Mouse (Mus musculus) thymus, adult 2 months (tissue): ENCODE measurements around the gene Asb16.

ENCODE experiments used
- CTCF ChIP-seq: fragments of 200-500 bp; IDR thresholded peaks from 2 replicates; pipeline ENCODE4 v1.5.1; 2012; ENCODE audit warnings: mild to moderate bottlenecking, control low read depth, low read length, moderate library complexity, borderline replicate concordance; ENCODE audit not compliant: control insufficient read depth, poor library complexity, insufficient read depth; ENCODE audit errors: extremely low read depth
- POLR2A ChIP-seq: fragments of 200-500 bp; IDR thresholded peaks from 2 replicates; pipeline ENCODE4 v1.6.1; 2012; ENCODE audit warnings: mild to moderate bottlenecking, low read length, control low read depth, moderate library complexity; ENCODE audit not compliant: control insufficient read depth, poor library complexity, insufficient read depth; ENCODE audit errors: extremely low read depth

DNA sequence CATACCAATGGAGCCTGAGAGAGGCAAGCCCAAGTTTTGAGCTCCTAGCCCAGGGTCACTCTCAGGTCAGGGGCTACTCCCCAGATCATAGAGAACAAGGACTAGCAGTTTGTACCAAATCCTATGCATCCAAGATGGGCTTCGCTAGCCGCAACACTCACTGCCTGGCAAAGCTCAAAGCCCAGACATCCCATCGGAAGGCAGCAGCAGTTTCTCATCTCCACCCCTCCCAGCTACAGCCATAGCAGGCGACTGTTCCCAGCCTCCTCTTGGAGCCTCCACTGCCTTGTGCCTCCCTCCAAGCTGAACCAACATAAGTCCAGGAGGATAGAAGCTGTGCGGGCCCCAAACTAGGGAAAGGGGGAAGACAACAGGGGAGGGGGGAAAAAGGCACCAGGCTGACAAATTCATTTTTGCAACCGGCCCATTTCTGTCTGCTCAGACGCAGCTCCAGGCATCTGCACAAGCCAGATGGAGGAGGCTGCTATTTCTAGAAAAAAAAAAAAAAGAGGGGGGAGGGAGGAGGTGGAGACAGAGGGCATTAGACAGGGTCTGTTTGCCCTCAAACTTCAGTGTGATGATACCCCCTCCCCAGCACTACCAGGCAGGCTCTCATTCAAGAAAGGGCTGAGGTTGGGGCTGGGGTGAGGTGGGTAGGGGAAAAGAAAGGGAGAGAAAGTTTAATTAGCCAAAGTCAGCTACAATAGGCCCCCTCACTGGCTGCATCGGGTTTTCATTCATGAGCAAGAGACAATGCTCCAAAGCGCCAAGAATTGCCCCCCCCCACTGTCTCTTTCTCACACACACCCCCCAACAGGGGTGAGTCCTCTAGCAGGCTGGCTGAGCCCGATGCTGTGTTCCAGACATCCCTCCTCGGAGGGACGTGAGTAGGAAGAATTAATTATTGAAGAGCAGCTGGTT is 41.0 kb upstream of the Asb16 start:
- TF ChIP-seq CTCF (no peak), POLR2A (no peak)
